Mouse (Mus musculus) testis, adult 2 months (tissue): ENCODE results near the gene Hras. TPM values are rescaled to one million over a fixed set of nuclear protein-coding genes. Genes with fewer than 3 reads are reported as not detected.

Experiments used
- H3K27ac ChIP-seq: fragments of 200-500 bp; 2 replicates; pipeline ENCODE4 v1.5.1; 2012; ENCODE audit warnings: low read depth, low read length; ENCODE audit not compliant: control insufficient read depth, insufficient read depth
- H3K27me3 ChIP-seq: fragments of 200-500 bp; 2 replicates; pipeline ENCODE4 v1.6.1; 2012; ENCODE audit warnings: mild to moderate bottlenecking, low read length, moderate library complexity; ENCODE audit not compliant: control insufficient read depth, insufficient read depth
- H3K36me3 ChIP-seq: fragments of 200-500 bp; 2 replicates; pipeline ENCODE4 v1.6.1; 2012; ENCODE audit warnings: mild to moderate bottlenecking, low read length; ENCODE audit not compliant: control insufficient read depth, insufficient read depth
- H3K4me1 ChIP-seq: fragments of 200-500 bp; 2 replicates; pipeline ENCODE4 v1.6.1; 2012; ENCODE audit warnings: low read length; ENCODE audit not compliant: control insufficient read depth, insufficient read depth
- H3K4me3 ChIP-seq: fragments of 200-500 bp; 2 replicates; pipeline ENCODE4 v1.5.1; 2012; ENCODE audit warnings: low read depth, mild to moderate bottlenecking, low read length, moderate library complexity, mixed read lengths; ENCODE audit not compliant: control insufficient read depth
- CTCF ChIP-seq: fragments of 200-500 bp; IDR thresholded peaks from 2 replicates; pipeline ENCODE4 v1.5.1; 2012; ENCODE audit warnings: low read depth, mild to moderate bottlenecking, inconsistent platforms, low read length, moderate library complexity; ENCODE audit not compliant: control insufficient read depth, insufficient read depth, insufficient replicate concordance
- POLR2A ChIP-seq: fragments of 200-500 bp; IDR thresholded peaks from 2 replicates; pipeline ENCODE4 v1.6.1; 2012; ENCODE audit warnings: low read depth, mild to moderate bottlenecking, inconsistent platforms, low read length, moderate library complexity; ENCODE audit not compliant: control insufficient read depth
- polyA plus RNA-seq: library from polyadenylated mRNA; depleted of rRNA; stranded (reverse); fragments of >200 nt; gene quantifications from 2 replicates; pipeline ENCODE4 v1.2.3, GENCODE M21; 2012; rRNA removed

The Hras gene
- polyA plus RNA-seq, result 41.6 and 46.6 TPM in 2 replicates

GRCm38 (mm10) chr7:141193948-141194347 is at the start of gene Hras, which contains the start of gene Lrrc56:
Gene Hras, minus strand, starts transcription at chr7:141194005.
Gene Lrrc56, plus strand, starts transcription at chr7:141194157.
- TF ChIP-seq POLR2A (peak; percentile 93), CTCF (0 out of 2 replicates have a peak, but pooled peaks have one; percentile 1)
- H3K4me3 ChIP-seq, result peak within 1 kb of the TSS; percentile 95
- H3K27me3 ChIP-seq, result no peaks in the 10 kb centered on the region
- peak within 1 kb of the TSS; percentile 79 for H3K27ac ChIP-seq
- peaks cover 7% of the 10 kb centered on the region for H3K4me1 ChIP-seq
- no peaks in the 10 kb centered on the region; the same call in 1 of the 2 replicates for H3K36me3 ChIP-seq

GRCm38 (mm10) chr7:141231551-141231950 is 37.7 kb upstream of the Hras start:
- Histone ChIP-seq H3K27me3 (no peaks in the 10 kb centered on the region), H3K27ac (no peak overlapping the region), H3K4me3 (no peak overlapping the region), H3K4me1 (peaks cover 5% of the 10 kb centered on the region), H3K36me3 (peaks cover 3% of the 10 kb centered on the region)
- TF ChIP-seq POLR2A (no peak), CTCF (no peak)

DNA sequence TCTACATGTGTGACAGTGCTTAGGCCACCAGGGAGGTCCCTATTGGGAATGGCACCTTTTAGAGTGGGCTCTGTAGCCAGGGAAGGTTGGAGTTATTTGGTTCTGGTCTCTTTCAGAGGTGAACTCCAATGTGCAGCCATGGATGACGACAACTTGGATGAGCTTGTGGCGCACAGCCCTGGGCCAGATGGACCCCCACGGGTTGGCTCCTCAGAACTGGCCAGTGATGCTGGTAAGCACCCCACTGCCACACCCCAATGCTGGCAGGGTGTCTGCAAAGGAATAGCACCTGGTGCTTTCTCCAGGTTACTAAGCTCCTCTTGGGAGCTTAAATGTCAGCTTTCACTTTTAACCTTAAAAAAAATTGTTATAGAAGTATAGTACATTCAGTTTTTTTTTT is 37.3 kb upstream of the Hras start:
- TF ChIP-seq CTCF, result no peak
- no peak for TF ChIP-seq POLR2A
- H3K27me3 ChIP-seq, result no peaks in the 10 kb centered on the region
- H3K4me1 ChIP-seq, result peaks cover 5% of the 10 kb centered on the region
- H3K36me3 ChIP-seq, result peaks cover 3% of the 10 kb centered on the region
- H3K4me3 ChIP-seq, result no peak overlapping the region
- H3K27ac ChIP-seq, result no peak overlapping the region

GRCm38 (mm10) chr7:141230570-141230969 is 36.8 kb upstream of the Hras start:
- Histone ChIP-seq H3K4me3 (no peak overlapping the region), H3K27ac (no peak overlapping the region), H3K36me3 (peaks cover 3% of the 10 kb centered on the region), H3K27me3 (no peaks in the 10 kb centered on the region), H3K4me1 (peaks cover 5% of the 10 kb centered on the region)
- TF ChIP-seq POLR2A (no peak), CTCF (no peak)

GRCm38 (mm10) chr7:141229702-141230101 is 35.9 kb upstream of the Hras start:
- Histone ChIP-seq H3K36me3 (peaks cover 2% of the 10 kb centered on the region; the same call in 1 of the 2 replicates), H3K4me3 (peak overlapping the region; percentile 97), H3K4me1 (peaks cover 5% of the 10 kb centered on the region), H3K27me3 (no peaks in the 10 kb centered on the region), H3K27ac (peak overlapping the region; percentile 99; the same call in 1 of the 2 replicates)
- TF ChIP-seq CTCF, result no peak
- TF ChIP-seq POLR2A, result no peak

- Histone ChIP-seq H3K27me3 (no peaks in the 10 kb centered on the region), H3K36me3 (peaks cover 2% of the 10 kb centered on the region; the same call in 1 of the 2 replicates), H3K27ac (peak within 1 kb of the TSS; percentile 99), H3K4me3 (peak within 1 kb of the TSS; percentile 97), H3K4me1 (peaks cover 5% of the 10 kb centered on the region)
- TF ChIP-seq POLR2A (peak; percentile 86), CTCF (peak; percentile 96)
Observed at GRCm38 (mm10) chr7:141228279-141229067, 34.7 kb upstream of the Hras start, which contains the start of gene Phrf1. Gene Phrf1, plus strand, starts transcription at chr7:141228784.

- TF ChIP-seq CTCF, result no peak
- TF ChIP-seq POLR2A, result no peak
- Histone ChIP-seq H3K27ac (peak overlapping the region; percentile 99), H3K4me3 (peak overlapping the region; percentile 97)
Observed at GRCm38 (mm10) chr7:141227796-141228195, 34.0 kb upstream of the Hras start.

More at GRCm38 (mm10) chr7:141227796-141228195, 34.0 kb upstream of the Hras start:
- H3K27me3 ChIP-seq, result no peaks in the 10 kb centered on the region
- peaks cover 2% of the 10 kb centered on the region; the same call in 1 of the 2 replicates for H3K36me3 ChIP-seq
- H3K4me1 ChIP-seq, result peaks cover 5% of the 10 kb centered on the region
